Mouse (Mus musculus): Measurements from ENCODE around the gene Tmco3. TPM values are rescaled to one million over a fixed set of nuclear protein-coding genes. Genes with fewer than 3 reads are reported as not detected.

Gene Tmco3
- total and polyA plus RNA-seq, 2 experiments from 2014 or later = 31.3 to 33.5 TPM

DNA sequence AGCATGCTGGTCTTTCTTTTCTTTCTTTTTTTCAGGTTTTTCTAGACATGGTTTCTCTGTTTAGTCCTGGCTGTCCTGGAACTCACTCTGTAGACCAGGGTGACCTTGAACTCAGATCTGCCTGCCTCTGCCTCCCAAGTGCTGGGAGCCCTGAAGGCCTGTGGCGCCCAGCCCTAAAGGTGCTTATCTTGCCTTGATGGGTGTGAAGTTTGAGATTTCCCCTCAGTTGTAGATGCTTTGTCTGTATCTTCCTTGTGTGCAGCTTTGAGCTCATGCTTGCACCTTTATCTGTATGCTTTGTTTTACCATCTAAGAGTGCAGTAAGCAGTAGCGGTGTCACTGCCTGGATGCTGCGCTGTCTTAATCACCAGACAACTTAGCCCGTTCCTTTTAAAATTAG is 55.1 kb downstream of the Tmco3 start:
- DNase-seq (ENCODE audit: low spot score) = no peak
- H3K9me3 ChIP-seq (ENCODE audit: low read length) = no peaks in the 10 kb centered on the region
- H3K27ac ChIP-seq = no peak overlapping the region
- WGBS = over 99% methylated on average over 4 of the region's 4 CpGs
- H3K4me2 ChIP-seq (ENCODE audit: low read depth, low read length) = no peak overlapping the region
- no peak for ATAC-seq
- no peak overlapping the region for H3K9ac ChIP-seq (replicated peaks; ENCODE audit: low read length)
- no peak overlapping the region for H3K4me3 ChIP-seq (ENCODE audit: low read length)
- TF ChIP-seq CTCF (IDR thresholded peaks at IDR 0.05; ENCODE audit: low read depth) = no peak
- no peaks in the 10 kb centered on the region for H3K27me3 ChIP-seq (ENCODE audit: insufficient read depth, low read length)
- peaks cover 36% of the 10 kb centered on the region; the same call in 1 of the 2 replicates for H3K36me3 ChIP-seq (ENCODE audit: insufficient read depth, low read length)
- no peaks in the 10 kb centered on the region for H3K4me1 ChIP-seq (ENCODE audit: insufficient read depth, low read length)

DNA sequence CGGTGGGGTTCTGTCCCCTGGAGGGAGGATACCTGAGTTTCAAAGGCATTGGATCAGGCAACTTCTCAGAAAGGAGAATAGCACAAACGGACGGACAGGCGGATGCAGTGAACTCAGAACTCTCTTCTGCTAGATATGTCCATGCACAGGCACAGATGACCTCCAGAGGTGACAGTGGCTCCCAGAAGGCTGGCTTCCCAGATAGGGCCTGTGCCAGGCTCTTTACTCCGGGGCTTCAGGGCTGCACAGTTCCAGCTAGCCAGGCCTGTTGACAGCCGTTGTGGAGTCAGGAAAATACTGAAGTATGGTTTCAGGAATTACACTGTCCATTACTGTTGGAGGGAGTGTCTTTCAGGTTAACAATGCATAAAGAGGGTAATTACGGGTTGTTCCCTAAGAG is 62.1 kb downstream of the Tmco3 start:
- Histone ChIP-seq H3K4me1 (ENCODE audit: insufficient read depth, low read length) (no peaks in the 10 kb centered on the region), H3K4me3 (ENCODE audit: low read length) (no peak overlapping the region), H3K27me3 (ENCODE audit: insufficient read depth, low read length) (no peaks in the 10 kb centered on the region), H3K9me3 (ENCODE audit: low read length) (no peaks in the 10 kb centered on the region), H3K36me3 (ENCODE audit: insufficient read depth, low read length) (peaks cover 60% of the 10 kb centered on the region), H3K9ac (replicated peaks; ENCODE audit: low read length) (no peak overlapping the region), H3K4me2 (ENCODE audit: low read depth, low read length) (no peak overlapping the region), H3K27ac (no peak overlapping the region)
- 90% methylated on average over 7 of the region's 7 CpGs for whole genome bisulfite sequencing
- DNase-seq (ENCODE audit: low spot score) = no peak
- ATAC-seq = no peak
- no peak for TF ChIP-seq CTCF (IDR thresholded peaks at IDR 0.05; ENCODE audit: low read depth)

- no peaks in the 10 kb centered on the region for H3K9me3 ChIP-seq (ENCODE audit: low read length)
- TF ChIP-seq CTCF (IDR thresholded peaks at IDR 0.05; ENCODE audit: low read depth) = no peak
- H3K27me3 ChIP-seq (ENCODE audit: insufficient read depth, low read length) = no peaks in the 10 kb centered on the region
- no peaks in the 10 kb centered on the region for H3K4me1 ChIP-seq (ENCODE audit: insufficient read depth, low read length)
- ATAC-seq (no peak), DNase-seq (ENCODE audit: low spot score) (no peak)
- H3K9ac ChIP-seq (replicated peaks; ENCODE audit: low read length) = no peak overlapping the region
- H3K4me3 ChIP-seq (ENCODE audit: low read length) = no peak overlapping the region
- no peak overlapping the region for H3K4me2 ChIP-seq (ENCODE audit: low read depth, low read length)
- H3K27ac ChIP-seq = no peak overlapping the region
- peaks cover 61% of the 10 kb centered on the region for H3K36me3 ChIP-seq (ENCODE audit: insufficient read depth, low read length)
- WGBS = 91% methylated on average over 5 of the region's 5 CpGs
These were observed 63.6 kb downstream of the Tmco3 start for GRCm38 (mm10) chr8:13351593-13351992.

DNA sequence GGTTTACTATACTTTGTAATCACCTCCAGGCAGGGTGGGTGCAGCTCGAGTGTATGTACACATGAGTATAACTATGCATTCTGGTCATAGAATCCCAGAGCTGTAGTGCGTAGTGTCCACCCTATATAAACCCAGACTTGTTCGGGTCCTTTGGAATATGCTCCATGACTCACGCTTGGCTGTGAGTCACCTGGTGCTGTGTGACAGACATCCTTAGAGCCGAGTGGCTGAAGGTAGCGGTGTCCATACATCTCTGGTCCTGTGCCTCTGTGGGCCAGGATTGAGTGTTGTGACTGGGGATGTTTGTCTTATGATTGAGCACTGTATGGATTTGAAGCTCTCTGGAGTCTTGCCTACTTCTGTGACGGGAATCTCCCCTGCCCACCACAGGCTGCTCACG is 64.6 kb downstream of the Tmco3 start:
- Histone ChIP-seq H3K4me3 (ENCODE audit: low read length) (no peak overlapping the region), H3K9ac (replicated peaks; ENCODE audit: low read length) (no peak overlapping the region), H3K4me2 (ENCODE audit: low read depth, low read length) (no peak overlapping the region), H3K4me1 (ENCODE audit: insufficient read depth, low read length) (no peaks in the 10 kb centered on the region), H3K9me3 (ENCODE audit: low read length) (no peaks in the 10 kb centered on the region), H3K36me3 (ENCODE audit: insufficient read depth, low read length) (peaks cover 65% of the 10 kb centered on the region), H3K27me3 (ENCODE audit: insufficient read depth, low read length) (no peaks in the 10 kb centered on the region), H3K27ac (no peak overlapping the region)
- ATAC-seq (no peak), DNase-seq (ENCODE audit: low spot score) (no peak)
- WGBS = 91% methylated on average over 8 of the region's 8 CpGs
- TF ChIP-seq CTCF (IDR thresholded peaks at IDR 0.05; ENCODE audit: low read depth) = no peak

GRCm38 (mm10) chr8:13353155-13353833 is 65.3 kb downstream of the Tmco3 start:
- ATAC-seq = no peak
- Histone ChIP-seq H3K4me1 (ENCODE audit: insufficient read depth, low read length) (no peaks in the 10 kb centered on the region), H3K9me3 (ENCODE audit: low read length) (no peaks in the 10 kb centered on the region), H3K36me3 (ENCODE audit: insufficient read depth, low read length) (peaks cover 64% of the 10 kb centered on the region), H3K4me3 (ENCODE audit: low read length) (no peak overlapping the region), H3K4me2 (ENCODE audit: low read depth, low read length) (no peak overlapping the region), H3K27me3 (ENCODE audit: insufficient read depth, low read length) (no peaks in the 10 kb centered on the region), H3K27ac (no peak overlapping the region), H3K9ac (replicated peaks; ENCODE audit: low read length) (no peak overlapping the region)
- 83% methylated on average over 9 of the region's 9 CpGs for WGBS
- DNase-seq (ENCODE audit: low spot score) = no peak
- TF ChIP-seq CTCF (IDR thresholded peaks at IDR 0.05; ENCODE audit: low read depth) = no peak

DNA sequence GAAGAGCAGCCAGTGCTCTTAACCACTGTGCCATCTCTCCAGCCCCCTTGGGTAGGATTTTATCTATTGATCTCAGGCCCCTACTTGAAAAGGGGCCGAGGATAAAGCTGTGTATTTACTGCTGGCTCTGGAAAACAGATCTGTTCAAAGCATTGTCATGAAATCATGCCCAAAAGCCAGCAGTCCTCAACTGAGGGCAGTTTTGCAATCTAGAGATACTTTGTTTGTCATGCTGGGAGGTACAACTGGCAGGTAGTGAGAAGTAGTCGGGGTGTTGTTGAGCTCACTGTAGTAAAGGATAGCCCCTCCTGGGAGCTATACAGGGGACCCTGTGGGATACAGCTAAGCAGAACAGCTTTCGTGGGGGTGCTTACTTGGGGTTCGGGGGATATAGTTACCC is 65.9 kb downstream of the Tmco3 start:
- Histone ChIP-seq H3K4me1 (ENCODE audit: insufficient read depth, low read length) (no peaks in the 10 kb centered on the region), H3K27me3 (ENCODE audit: insufficient read depth, low read length) (no peaks in the 10 kb centered on the region), H3K9ac (replicated peaks; ENCODE audit: low read length) (no peak overlapping the region), H3K27ac (no peak overlapping the region), H3K4me2 (ENCODE audit: low read depth, low read length) (no peak overlapping the region), H3K36me3 (ENCODE audit: insufficient read depth, low read length) (peaks cover 64% of the 10 kb centered on the region), H3K9me3 (ENCODE audit: low read length) (no peaks in the 10 kb centered on the region), H3K4me3 (ENCODE audit: low read length) (no peak overlapping the region)
- no peak for TF ChIP-seq CTCF (IDR thresholded peaks at IDR 0.05; ENCODE audit: low read depth)
- WGBS = 90% methylated on average over 4 of the region's 4 CpGs
- ATAC-seq = no peak
- DNase-seq (ENCODE audit: low spot score) = no peak

DNA sequence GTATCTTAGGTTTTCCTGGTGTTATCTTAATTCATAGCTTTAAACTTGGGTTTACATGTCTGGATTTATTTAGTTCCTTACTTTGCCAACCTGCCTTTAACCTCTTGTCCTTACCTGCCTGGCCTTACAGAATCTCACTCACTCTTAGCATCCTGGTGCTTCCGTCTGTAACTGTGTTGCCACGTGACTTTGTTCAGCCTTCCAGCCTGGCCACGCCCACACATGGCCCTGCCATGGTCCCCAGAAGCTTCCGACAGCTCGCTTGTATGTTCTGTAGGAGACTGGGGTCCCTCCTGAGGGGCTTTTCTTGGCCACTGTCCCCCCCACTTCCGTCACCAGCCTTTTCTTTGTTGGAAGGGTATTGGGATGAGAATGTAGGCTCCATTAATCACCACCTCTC is 68.2 kb downstream of the Tmco3 start:
- no peak overlapping the region for H3K9ac ChIP-seq (replicated peaks; ENCODE audit: low read length)
- H3K4me3 ChIP-seq (ENCODE audit: low read length) = no peak overlapping the region
- H3K36me3 ChIP-seq (ENCODE audit: insufficient read depth, low read length) = peaks cover 59% of the 10 kb centered on the region
- no peak for DNase-seq (ENCODE audit: low spot score)
- TF ChIP-seq CTCF (IDR thresholded peaks at IDR 0.05; ENCODE audit: low read depth) = no peak
- no peaks in the 10 kb centered on the region for H3K9me3 ChIP-seq (ENCODE audit: low read length)
- 84% methylated on average over 6 of the region's 6 CpGs for WGBS
- H3K4me2 ChIP-seq (ENCODE audit: low read depth, low read length) = no peak overlapping the region
- ATAC-seq = no peak
- no peaks in the 10 kb centered on the region for H3K4me1 ChIP-seq (ENCODE audit: insufficient read depth, low read length)
- H3K27me3 ChIP-seq (ENCODE audit: insufficient read depth, low read length) = no peaks in the 10 kb centered on the region
- H3K27ac ChIP-seq = no peak overlapping the region

Measured in hindbrain, postnatal 0 days (tissue).